Mouse (Mus musculus): Measurements from ENCODE around the gene Hpcal4. TPM values are rescaled to one million over a fixed set of nuclear protein-coding genes. Genes with fewer than 3 reads are reported as not detected.

The Hpcal4 gene
- polyA plus RNA-seq, 1 experiment from 2014 or later = 35.4 TPM

DNA sequence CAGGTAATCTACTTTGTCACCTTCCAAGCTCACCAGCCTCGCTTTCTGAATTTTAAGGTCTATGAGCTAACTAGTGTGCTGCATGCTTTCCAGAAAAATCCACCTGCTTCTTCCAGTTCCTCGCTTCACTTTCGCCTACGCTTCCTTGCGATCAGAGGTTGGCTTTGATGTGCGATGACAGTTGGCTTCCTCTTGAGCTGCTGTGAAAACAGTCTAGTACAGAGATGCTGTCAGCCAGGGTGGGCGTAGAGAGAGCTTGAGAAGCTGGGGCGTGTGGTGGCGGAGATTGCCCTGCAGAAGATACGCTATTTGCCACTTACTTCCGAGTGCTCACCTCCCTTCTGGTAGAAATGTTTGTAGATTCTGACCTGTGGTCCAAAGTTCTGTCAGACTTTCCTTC is 9.3 kb downstream of the Hpcal4 start:
- Histone ChIP-seq H3K9me3 (ENCODE audit: control insufficient read depth, low read length) (no peaks in the 10 kb centered on the region), H3K4me2 (ENCODE audit: low read length) (no peak overlapping the region), H3K4me1 (ENCODE audit: control insufficient read depth, insufficient read depth, low read length) (no peaks in the 10 kb centered on the region), H3K27me3 (ENCODE audit: control insufficient read depth, insufficient read depth, low read length) (no peaks in the 10 kb centered on the region; the same call in 1 of the 2 replicates), H3K9ac (replicated peaks; ENCODE audit: low read length) (no peak overlapping the region), H3K27ac (replicated peaks; ENCODE audit: low read depth, low read length) (no peak overlapping the region), H3K4me3 (replicated peaks; ENCODE audit: low read depth, low read length) (no peak overlapping the region), H3K36me3 (ENCODE audit: control insufficient read depth, insufficient read depth, low read length) (peaks cover 5% of the 10 kb centered on the region; the same call in 1 of the 2 replicates)
- no peak for DNase-seq
- no peak for ATAC-seq (ENCODE audit: low FRiP score, low TSS enrichment)
- 92% methylated on average over 11 of the region's 11 CpGs for WGBS

DNA sequence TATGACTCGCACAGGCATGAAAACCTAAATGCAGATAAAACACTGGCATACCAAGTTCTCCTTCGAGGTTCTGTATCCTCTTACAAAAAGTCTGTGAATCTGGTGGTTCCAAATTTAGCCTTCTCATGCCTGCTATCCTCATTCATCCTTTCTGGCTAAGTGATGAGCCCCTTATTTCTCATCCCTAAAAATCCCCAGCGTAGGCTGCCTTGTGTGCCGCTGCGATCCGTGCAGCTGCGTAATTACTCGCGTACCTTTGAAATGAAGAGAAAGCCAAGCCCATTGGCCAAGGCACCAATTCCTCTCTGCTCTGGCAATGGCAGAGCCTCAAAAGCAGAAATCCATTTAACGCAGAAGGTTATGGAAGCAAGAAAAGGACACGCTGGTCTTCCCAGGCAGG is 10.8 kb downstream of the Hpcal4 start:
- Histone ChIP-seq H3K9me3 (ENCODE audit: control insufficient read depth, low read length) (no peaks in the 10 kb centered on the region), H3K4me3 (replicated peaks; ENCODE audit: low read depth, low read length) (no peak overlapping the region), H3K36me3 (ENCODE audit: control insufficient read depth, insufficient read depth, low read length) (peaks cover 5% of the 10 kb centered on the region; the same call in 1 of the 2 replicates), H3K9ac (replicated peaks; ENCODE audit: low read length) (no peak overlapping the region), H3K4me2 (ENCODE audit: low read length) (no peak overlapping the region), H3K27me3 (ENCODE audit: control insufficient read depth, insufficient read depth, low read length) (no peaks in the 10 kb centered on the region; the same call in 1 of the 2 replicates), H3K4me1 (ENCODE audit: control insufficient read depth, insufficient read depth, low read length) (no peaks in the 10 kb centered on the region), H3K27ac (replicated peaks; ENCODE audit: low read depth, low read length) (no peak overlapping the region)
- ATAC-seq (ENCODE audit: low FRiP score, low TSS enrichment) (no peak), DNase-seq (no peak)
- 88% methylated on average over 11 of the region's 11 CpGs for WGBS

DNA sequence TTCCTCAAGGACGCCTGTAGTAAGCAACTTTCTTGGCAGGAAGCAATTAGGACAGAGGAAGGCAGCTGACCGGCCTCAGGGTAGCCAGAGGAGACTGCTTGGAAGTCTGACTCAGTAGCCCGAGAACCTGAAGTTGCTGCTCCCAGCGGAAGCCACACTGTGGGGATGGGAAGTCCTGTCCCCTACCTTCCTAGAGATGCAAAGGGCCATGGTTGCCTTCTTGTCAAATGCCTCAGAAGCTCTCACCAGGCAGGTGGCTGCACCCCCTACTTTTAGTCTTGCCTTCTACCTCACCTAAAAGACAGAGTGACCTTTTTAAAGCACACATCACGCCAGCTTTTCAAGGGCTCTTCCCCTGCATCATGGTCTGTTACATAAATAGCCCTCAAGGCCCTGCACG is 13.7 kb downstream of the Hpcal4 start:
- 70% methylated on average over 6 of the region's 6 CpGs for WGBS
- Histone ChIP-seq H3K9me3 (ENCODE audit: control insufficient read depth, low read length) (no peaks in the 10 kb centered on the region), H3K4me1 (ENCODE audit: control insufficient read depth, insufficient read depth, low read length) (peaks cover 4% of the 10 kb centered on the region), H3K4me3 (replicated peaks; ENCODE audit: low read depth, low read length) (no peak overlapping the region), H3K27ac (replicated peaks; ENCODE audit: low read depth, low read length) (no peak overlapping the region), H3K27me3 (ENCODE audit: control insufficient read depth, insufficient read depth, low read length) (peaks cover 8% of the 10 kb centered on the region), H3K9ac (replicated peaks; ENCODE audit: low read length) (no peak overlapping the region), H3K36me3 (ENCODE audit: control insufficient read depth, insufficient read depth, low read length) (peaks cover 5% of the 10 kb centered on the region; the same call in 1 of the 2 replicates), H3K4me2 (ENCODE audit: low read length) (no peak overlapping the region)
- no peak for ATAC-seq (ENCODE audit: low FRiP score, low TSS enrichment)
- no peak for DNase-seq

DNA sequence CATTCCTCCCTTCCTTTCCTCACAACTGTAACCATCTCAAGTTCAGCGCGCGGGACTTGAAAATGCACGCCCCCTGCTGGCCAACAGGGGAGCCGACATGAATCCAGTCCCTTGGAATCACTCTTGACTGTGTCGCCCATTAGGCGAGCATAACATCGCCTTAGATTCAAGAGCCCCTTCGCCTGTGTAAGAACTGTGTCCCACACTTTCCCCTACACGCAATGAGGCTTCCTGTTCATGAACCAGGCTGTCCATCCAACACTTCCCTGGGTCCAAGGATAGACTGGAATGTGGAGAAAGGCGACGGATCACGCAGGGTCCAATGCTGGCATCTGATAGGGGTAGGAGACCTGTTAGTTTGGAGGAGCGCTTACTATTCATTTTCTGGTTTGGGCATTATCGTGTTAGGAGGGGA is 17.8 kb downstream of the Hpcal4 start:
- H3K4me1 ChIP-seq (ENCODE audit: control insufficient read depth, insufficient read depth, low read length) = peaks cover 7% of the 10 kb centered on the region
- WGBS = 3% methylated on average over 15 of the region's 15 CpGs
- H3K27me3 ChIP-seq (ENCODE audit: control insufficient read depth, insufficient read depth, low read length) = peaks cover 12% of the 10 kb centered on the region
- H3K4me3 ChIP-seq (replicated peaks; ENCODE audit: low read depth, low read length) = peak overlapping the region; percentile 35
- H3K9ac ChIP-seq (replicated peaks; ENCODE audit: low read length) = peak overlapping the region; percentile 46
- no peaks in the 10 kb centered on the region for H3K9me3 ChIP-seq (ENCODE audit: control insufficient read depth, low read length)
- DNase-seq (peak; percentile 87), ATAC-seq (ENCODE audit: low FRiP score, low TSS enrichment) (peak; percentile 46; the same call in 1 of the 2 replicates)
- no peaks in the 10 kb centered on the region for H3K36me3 ChIP-seq (ENCODE audit: control insufficient read depth, insufficient read depth, low read length)
- H3K27ac ChIP-seq (replicated peaks; ENCODE audit: low read depth, low read length) = no peak overlapping the region
- H3K4me2 ChIP-seq (ENCODE audit: low read length) = peak overlapping the region; percentile 72

DNA sequence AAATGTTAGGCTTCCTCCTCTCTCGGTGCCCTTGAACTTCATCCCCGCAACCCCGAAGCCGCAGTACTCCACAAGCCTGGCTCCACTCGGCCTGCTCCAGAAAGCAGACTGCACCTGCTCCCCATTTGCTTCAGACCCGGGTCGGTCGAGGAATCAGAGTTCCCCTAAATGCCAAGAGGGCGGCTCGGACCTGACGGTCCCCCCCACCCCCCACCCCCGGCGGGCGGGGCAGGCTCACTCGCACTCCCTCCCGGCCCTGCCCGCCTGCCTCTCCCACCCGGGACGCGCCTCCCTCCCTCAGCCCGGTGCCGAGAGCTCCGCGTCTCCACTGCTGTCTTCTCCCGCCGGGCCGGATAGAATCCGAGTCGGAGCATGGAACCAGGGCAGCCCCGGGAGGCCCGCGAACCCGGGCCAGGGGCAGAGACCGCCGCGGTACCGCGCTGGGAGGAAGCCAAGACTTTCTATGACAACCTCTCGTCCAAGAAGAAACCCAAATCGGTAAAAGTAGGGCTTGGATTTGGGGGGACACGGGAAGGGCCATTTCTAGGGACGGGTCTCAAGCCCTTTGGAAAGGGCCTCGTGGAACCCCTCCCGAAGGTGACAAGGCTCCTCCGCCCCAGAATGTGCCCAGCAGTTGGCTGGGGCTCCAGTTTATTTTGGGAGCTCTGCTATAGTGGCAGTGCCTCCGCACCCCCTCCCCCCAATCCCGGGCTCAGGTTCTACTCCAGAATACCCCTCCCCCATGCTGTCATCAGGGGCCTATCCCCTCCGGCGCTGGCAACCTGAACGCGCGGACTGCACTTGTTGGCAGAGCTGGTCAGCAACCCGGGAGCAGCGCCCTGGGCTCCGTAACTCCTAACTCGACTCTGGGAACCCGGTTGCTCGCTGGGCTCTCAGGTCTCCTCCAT is 18.4 kb downstream of the Hpcal4 start, which contains the start of gene Nt5c1a:
TSS of gene Nt5c1a (plus strand) at position 319 of the 908 bp plus-strand sequence.
- peak; percentile 54 for DNase-seq

DNA sequence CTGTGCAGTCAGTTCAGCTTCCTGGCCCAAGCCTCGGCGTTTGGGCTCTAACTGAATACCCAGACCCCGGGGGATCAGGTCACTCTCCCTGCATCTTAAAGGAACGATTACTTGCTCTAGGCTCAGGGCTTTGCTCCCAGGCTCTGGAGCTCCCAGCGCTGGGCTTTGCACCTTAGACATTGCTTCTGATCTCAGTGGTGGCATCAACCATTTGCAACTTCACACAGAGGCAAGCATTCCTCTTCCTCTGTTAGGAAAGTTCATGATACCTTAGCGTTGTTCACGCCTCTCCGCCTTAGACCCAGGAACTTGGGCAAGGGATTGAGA is 19.0 kb downstream of the Hpcal4 start:
- 10% methylated on average over 8 of the region's 8 CpGs for WGBS
- Histone ChIP-seq H3K27me3 (ENCODE audit: control insufficient read depth, insufficient read depth, low read length) (peaks cover 12% of the 10 kb centered on the region), H3K4me3 (replicated peaks; ENCODE audit: low read depth, low read length) (0 out of 2 replicates have a peak overlapping the region, but pooled peaks have one; percentile 35), H3K9ac (replicated peaks; ENCODE audit: low read length) (no peak overlapping the region), H3K4me1 (ENCODE audit: control insufficient read depth, insufficient read depth, low read length) (peaks cover 7% of the 10 kb centered on the region), H3K9me3 (ENCODE audit: control insufficient read depth, low read length) (no peaks in the 10 kb centered on the region), H3K36me3 (ENCODE audit: control insufficient read depth, insufficient read depth, low read length) (no peaks in the 10 kb centered on the region), H3K27ac (replicated peaks; ENCODE audit: low read depth, low read length) (no peak overlapping the region), H3K4me2 (ENCODE audit: low read length) (peak overlapping the region; percentile 72)
- no peak for DNase-seq
- ATAC-seq (ENCODE audit: low FRiP score, low TSS enrichment) = no peak

More for the DNA sequence above, 18.4 kb downstream of the Hpcal4 start, which contains the start of gene Nt5c1a:
- Histone ChIP-seq H3K4me1 (ENCODE audit: control insufficient read depth, insufficient read depth, low read length) (peaks cover 7% of the 10 kb centered on the region), H3K27me3 (ENCODE audit: control insufficient read depth, insufficient read depth, low read length) (peaks cover 12% of the 10 kb centered on the region), H3K9ac (replicated peaks; ENCODE audit: low read length) (peak within 1 kb of the TSS; percentile 46), H3K4me3 (replicated peaks; ENCODE audit: low read depth, low read length) (peak within 1 kb of the TSS; percentile 35), H3K4me2 (ENCODE audit: low read length) (peak within 1 kb of the TSS; percentile 72), H3K9me3 (ENCODE audit: control insufficient read depth, low read length) (no peaks in the 10 kb centered on the region), H3K27ac (replicated peaks; ENCODE audit: low read depth, low read length) (no peak within 1 kb of the TSS), H3K36me3 (ENCODE audit: control insufficient read depth, insufficient read depth, low read length) (no peaks in the 10 kb centered on the region)
- 1% methylated on average over 58 of the region's 58 CpGs for WGBS
- ATAC-seq (ENCODE audit: low FRiP score, low TSS enrichment) = peak; percentile 31; the same call in 1 of the 2 replicates

DNA sequence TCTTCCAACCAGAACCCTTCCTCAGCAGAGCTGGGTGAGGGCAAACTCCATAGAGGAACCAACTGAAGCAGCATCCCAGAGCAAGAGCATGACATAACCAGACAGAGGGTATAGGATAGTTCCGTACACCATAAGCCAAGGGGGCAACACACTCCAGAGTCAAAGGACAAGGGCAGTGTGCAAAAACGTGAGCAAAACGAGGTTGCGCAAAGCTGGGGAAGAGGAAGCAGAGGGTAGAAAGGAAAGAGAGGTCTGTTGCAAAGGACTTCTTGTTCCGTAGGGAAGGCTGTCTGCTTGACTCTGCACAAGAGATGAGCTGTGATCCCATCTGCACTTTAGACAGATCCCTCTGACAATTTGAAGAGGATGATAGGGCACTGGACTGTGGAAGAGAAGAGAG is 24.3 kb downstream of the Hpcal4 start:
- Histone ChIP-seq H3K4me3 (replicated peaks; ENCODE audit: low read depth, low read length) (no peak overlapping the region), H3K4me2 (ENCODE audit: low read length) (no peak overlapping the region), H3K4me1 (ENCODE audit: control insufficient read depth, insufficient read depth, low read length) (no peaks in the 10 kb centered on the region), H3K36me3 (ENCODE audit: control insufficient read depth, insufficient read depth, low read length) (no peaks in the 10 kb centered on the region), H3K9ac (replicated peaks; ENCODE audit: low read length) (no peak overlapping the region), H3K27me3 (ENCODE audit: control insufficient read depth, insufficient read depth, low read length) (peaks cover under 1% of the 10 kb centered on the region; the same call in 1 of the 2 replicates), H3K9me3 (ENCODE audit: control insufficient read depth, low read length) (no peaks in the 10 kb centered on the region), H3K27ac (replicated peaks; ENCODE audit: low read depth, low read length) (no peak overlapping the region)
- WGBS = 82% methylated on average over 5 of the region's 5 CpGs
- no peak for ATAC-seq (ENCODE audit: low FRiP score, low TSS enrichment)
- DNase-seq = no peak

DNA sequence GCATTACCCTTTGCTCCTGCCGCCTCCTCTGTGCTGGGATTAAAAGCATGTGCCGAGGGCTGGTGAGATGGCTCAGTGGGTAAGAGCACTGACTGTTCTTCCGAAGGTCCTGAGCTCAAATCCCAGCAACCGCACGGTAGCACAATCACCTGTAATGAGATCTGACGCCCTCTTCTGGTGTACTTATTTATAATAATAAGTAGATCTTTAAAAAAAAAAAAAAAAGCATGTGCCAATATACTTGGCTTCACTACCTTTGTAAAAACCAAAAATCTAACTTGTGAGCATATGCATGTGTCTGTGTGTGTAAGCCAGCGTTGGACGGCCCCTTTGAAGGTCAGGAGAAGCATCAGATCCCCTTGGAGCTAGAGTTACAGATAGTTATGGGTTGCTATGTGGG is 28.0 kb downstream of the Hpcal4 start:
- no peaks in the 10 kb centered on the region for H3K27me3 ChIP-seq (ENCODE audit: control insufficient read depth, insufficient read depth, low read length)
- no peak overlapping the region for H3K27ac ChIP-seq (replicated peaks; ENCODE audit: low read depth, low read length)
- no peaks in the 10 kb centered on the region for H3K36me3 ChIP-seq (ENCODE audit: control insufficient read depth, insufficient read depth, low read length)
- no peak overlapping the region for H3K9ac ChIP-seq (replicated peaks; ENCODE audit: low read length)
- no peak for ATAC-seq (ENCODE audit: low FRiP score, low TSS enrichment)
- H3K4me2 ChIP-seq (ENCODE audit: low read length) = no peak overlapping the region
- DNase-seq = no peak
- 0 out of 2 replicates have a peak, but pooled peaks cover 8% of the 10 kb centered on the region for H3K4me1 ChIP-seq (ENCODE audit: control insufficient read depth, insufficient read depth, low read length)
- no peak overlapping the region for H3K4me3 ChIP-seq (replicated peaks; ENCODE audit: low read depth, low read length)
- 54% methylated on average over 8 of the region's 8 CpGs for WGBS
- no peaks in the 10 kb centered on the region for H3K9me3 ChIP-seq (ENCODE audit: control insufficient read depth, low read length)
